Mouse (Mus musculus): ENCODE measurements around the gene Med25.

The Med25 gene

GRCm38 (mm10) chr7:44864595-44865542 lies 27.6 kb downstream of the Med25 start:
- in situ Hi-C loops (cut with MboI; ENCODE audit: low sequenced_read_pairs), result no loop called here

DNA sequence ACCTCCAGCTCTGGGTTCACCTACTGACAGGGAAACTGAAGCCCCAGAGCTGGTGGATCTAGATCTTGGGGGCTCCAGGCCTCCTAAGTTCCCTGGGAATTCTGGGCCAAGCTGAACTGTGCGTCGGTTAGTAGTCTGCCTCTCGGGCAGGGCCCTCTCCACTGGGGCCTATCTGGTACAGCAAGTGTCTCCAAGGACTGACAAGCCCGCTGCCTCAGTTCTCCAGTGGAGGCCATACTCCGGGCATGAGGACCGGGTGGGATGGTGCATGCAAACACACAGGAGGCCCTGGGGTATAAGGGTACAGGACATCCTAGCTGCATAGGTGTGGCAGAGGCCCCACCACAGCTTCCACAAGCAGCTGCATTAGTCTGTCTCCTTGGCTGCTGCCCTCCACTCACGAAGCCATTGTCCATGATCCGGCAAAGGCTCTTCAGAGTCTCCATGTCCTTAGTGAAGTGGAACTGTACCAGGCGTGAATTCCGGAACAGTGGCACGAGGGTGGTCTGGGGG lies 28.5 kb downstream of the Med25 start:
- in situ Hi-C loops (cut with MboI; ENCODE audit: low sequenced_read_pairs), result no loop called here

DNA sequence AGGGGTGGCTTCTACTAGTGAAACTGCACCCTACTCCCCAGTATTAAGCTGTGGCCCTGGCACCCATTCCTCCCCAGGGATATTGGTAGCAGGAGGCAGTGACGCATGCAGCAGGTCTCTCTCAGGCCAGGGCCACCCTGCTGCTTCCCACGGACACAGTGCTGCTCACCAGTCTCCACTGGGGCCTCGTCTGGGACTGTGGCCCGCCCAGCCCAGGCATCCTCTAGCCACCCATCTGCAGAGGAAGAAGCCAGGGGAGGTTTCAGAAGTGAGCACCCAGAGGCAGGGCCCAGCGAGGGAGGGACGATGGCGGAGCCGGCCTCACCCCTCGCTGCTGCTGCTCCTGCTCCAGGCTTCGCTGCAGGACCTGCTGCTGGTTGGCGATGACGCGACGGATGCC lies 29.3 kb downstream of the Med25 start:
- in situ Hi-C loops (cut with MboI; ENCODE audit: low sequenced_read_pairs), result no loop called here

GRCm38 (mm10) chr7:44862434-44862833 lies 30.1 kb downstream of the Med25 start:
- in situ Hi-C loops (cut with MboI; ENCODE audit: low sequenced_read_pairs), result no loop called here

GRCm38 (mm10) chr7:44861429-44861816 lies 31.1 kb downstream of the Med25 start:
- in situ Hi-C loops (cut with MboI; ENCODE audit: low sequenced_read_pairs), result no loop called here

- in situ Hi-C loops (cut with MboI; ENCODE audit: low sequenced_read_pairs), result no loop called here
These were observed 31.7 kb downstream of the Med25 start for GRCm38 (mm10) chr7:44860576-44861428.

DNA sequence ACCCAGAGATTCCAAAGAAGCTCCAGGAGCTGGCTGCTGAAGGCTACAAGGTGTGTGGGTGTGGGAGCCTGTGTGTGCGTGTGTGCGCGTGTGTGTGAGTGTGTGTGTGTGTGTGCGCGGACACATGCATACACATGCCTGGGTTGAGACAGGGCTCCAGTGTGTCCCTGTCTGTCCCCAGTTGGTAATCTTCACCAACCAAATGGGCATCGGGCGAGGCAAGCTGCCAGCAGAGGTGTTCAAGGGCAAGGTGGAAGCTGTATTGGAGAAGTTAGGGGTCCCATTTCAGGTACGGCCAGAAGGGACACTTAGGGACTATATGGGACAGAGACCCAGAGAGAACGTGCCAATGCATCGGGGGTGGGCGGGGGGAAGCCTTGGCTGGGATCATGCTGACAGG lies 32.6 kb downstream of the Med25 start:
- in situ Hi-C loops (cut with MboI; ENCODE audit: low sequenced_read_pairs), result no loop called here

DNA sequence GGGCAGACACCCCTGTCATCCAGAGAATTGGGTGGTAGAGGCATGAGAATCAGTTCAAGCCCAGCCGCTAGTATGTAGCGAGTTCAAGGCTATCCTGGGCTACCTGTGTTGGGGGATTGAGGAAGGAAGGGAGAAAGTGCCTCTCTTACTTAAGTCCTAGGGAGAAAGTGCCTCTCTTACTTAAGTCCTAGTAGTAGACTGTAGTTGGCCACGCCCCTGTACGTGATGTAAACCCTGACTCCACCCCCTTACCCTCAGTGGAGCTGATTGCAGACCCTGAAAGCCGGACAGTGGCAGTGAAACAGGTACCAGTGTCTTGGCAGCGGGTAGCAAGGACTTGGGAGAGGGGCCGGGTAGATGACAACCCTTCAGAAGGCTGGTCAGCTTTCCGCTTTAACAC lies 34.6 kb downstream of the Med25 start:
- in situ Hi-C loops (cut with MboI; ENCODE audit: low sequenced_read_pairs), result no loop called here

DNA sequence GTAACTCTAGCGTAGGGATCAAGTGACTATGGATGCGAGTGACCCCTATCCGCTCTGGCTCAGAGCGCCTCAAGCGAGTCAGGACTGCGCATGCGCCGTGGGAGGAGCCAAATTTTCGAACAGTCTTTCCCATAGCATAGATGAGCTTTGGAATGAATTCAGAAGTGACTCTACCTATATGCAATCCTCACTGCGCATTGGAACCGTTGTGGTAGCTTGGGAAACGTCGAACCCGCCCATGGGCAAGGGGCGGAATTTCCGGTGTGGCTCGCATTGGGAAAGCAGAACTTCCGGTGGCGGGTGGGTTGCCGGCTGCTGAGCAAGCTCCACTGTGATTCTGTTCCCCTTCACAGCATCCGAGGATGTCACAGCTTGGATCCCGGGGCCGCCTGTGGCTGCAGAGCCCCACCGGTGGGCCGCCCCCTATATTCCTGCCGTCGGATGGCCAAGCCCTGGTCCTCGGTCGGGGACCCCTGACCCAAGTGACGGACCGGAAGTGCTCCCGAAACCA lies 35.4 kb downstream of the Med25 start, which contains the start of gene Pnkp:
Pnkp (plus strand) TSS at position 98 of the 511 bp plus-strand sequence.
- in situ Hi-C loops (cut with MboI; ENCODE audit: low sequenced_read_pairs), result no loop called here

DNA sequence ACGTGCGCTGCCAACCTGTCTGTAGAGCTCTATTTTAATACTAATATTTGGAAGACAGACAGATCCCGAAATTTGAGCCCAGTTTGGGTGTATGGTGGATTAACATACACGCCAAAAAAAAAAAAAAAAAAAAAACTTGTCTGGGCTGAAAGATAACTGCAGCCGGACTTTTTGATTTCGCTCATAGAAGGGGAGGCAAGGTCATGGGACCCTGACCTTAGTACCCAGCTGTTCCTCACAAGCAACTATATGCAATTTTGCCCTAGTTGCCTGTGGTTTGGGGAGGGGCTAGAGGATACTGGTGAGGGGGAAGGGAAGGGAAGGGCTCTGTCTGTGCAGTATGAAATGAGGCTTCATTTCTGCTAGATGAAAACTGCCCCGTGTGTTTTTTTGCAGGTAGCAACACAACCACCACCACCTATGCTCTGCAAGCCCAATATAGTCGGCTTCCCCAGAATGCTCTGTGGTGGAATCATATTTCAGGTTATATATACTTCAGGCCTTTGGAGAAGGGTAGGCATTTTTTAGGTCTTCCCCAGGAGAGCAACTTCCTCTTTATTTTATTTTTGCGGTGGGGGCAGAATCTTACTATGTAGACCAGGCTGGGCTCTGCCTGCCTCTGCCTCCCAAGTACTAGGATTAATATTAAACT lies 36.1 kb downstream of the Med25 start:
- in situ Hi-C loops (cut with MboI; ENCODE audit: low sequenced_read_pairs), result no loop called here

- in situ Hi-C loops (cut with MboI; ENCODE audit: low sequenced_read_pairs), result no loop called here
These were observed 37.5 kb downstream of the Med25 start for GRCm38 (mm10) chr7:44855036-44855435.

GRCm38 (mm10) chr7:44854356-44855031 lies 38.0 kb downstream of the Med25 start:
- in situ Hi-C loops (cut with MboI; ENCODE audit: low sequenced_read_pairs), result no loop called here

- in situ Hi-C loops (cut with MboI; ENCODE audit: low sequenced_read_pairs), result no loop called here
These were observed 38.7 kb downstream of the Med25 start for GRCm38 (mm10) chr7:44853596-44854355.

DNA sequence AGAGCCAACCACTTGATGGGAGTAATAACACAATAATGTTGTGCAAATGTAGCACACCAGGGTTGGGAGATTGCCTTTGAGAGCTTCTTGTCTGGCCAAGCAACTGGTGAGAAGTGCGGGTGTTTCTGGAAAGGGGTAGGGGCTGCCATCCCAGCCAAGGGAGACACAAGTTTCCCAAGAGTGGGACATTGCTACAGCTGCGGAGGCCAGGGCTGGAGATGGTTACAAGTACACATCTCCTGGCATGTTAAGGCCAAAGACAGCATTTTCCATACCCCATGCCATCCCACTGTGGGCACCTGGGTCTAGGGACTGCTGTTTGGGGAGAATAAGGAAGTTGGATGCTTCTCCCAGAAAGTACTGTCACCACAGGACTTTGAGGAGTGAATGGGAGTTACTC lies 39.4 kb downstream of the Med25 start:
- in situ Hi-C loops (cut with MboI; ENCODE audit: low sequenced_read_pairs), result no loop called here

DNA sequence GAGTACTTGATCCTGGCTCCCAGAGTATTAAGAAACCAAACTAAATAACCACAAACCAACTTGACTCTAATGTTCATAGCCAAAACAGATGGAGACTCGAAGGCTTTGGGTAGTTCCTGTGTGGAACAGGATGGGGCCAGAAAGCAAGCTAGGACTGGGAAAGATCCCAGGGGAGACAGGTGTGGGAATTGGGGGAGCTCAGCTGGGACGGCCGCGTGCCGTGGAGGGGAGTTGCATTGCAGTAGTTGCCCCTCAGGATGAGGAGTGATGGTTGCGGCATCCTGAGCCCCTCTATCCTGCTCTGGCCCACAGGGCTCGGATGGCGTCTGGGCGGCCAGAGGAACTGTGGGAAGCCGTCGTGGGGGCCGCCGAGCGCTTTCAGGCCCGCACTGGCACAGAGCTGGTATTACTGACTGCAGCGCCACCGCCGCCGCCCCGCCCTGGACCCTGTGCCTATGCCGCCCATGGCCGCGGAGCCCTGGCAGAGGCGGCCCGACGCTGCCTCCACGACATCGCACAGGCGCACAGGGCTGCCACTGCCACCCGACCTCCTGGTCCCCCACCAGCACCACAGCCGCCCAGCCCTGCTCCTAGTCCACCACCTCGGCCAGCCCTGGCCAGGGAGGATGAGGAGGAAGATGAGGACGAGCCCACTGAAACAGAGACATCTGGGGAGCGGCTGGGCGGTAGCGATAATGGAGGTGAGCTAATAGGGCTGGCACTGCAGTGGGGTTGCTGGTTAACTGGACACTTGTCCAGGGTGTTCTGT lies 40.1 kb downstream of the Med25 start:
- in situ Hi-C loops (cut with MboI; ENCODE audit: low sequenced_read_pairs), result no loop called here

DNA sequence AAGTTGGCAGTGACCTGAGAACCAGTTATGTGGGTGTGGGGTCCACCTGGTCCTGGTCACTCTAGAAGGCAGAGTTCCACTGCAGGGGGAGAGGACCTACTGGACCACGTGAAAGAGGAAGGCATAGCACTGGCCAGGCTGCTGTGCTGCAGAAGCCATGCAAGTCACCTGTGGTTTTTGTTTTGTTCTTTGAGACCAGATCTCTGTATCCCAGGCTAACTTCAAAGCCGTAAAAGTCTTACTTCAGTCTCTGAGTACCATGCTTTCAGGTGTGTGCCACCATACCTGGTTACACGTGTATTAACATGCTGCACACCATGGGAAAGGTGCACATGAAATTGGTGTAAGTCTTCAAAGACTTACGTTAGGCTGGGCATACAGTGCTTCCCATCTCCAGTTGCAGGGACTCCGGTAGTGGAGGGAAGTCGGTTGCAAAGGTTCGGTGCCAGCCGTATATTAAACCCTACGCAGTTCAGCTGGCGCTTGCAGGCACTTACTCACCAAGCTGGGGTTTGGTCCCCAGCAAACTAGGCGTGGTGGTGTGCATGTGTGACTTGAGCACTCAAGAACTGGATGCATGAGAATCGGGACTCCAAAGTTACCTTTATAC lies 40.8 kb downstream of the Med25 start:
- in situ Hi-C loops (cut with MboI; ENCODE audit: low sequenced_read_pairs), result no loop called here

- in situ Hi-C loops (cut with MboI; ENCODE audit: low sequenced_read_pairs), result no loop called here
These were observed 41.5 kb downstream of the Med25 start for GRCm38 (mm10) chr7:44850789-44851624.

All from CH12F3 (cell line).